Mouse (Mus musculus) heart, embryonic 14.5 days (tissue): Measurements from ENCODE around the gene Nr4a1. TPM values are rescaled to one million over a fixed set of nuclear protein-coding genes. Genes with fewer than 3 reads are reported as not detected.

Experiments
- ATAC-seq: fragments of 200-750 bp; cut with Nextera tagmentation; 2 replicates; pipeline ENCODE4 v1.8.0; 2017; ENCODE audit warnings: low read depth, moderate TSS enrichment; ENCODE audit not compliant: insufficient number of reproducible peaks, insufficient read depth, low FRiP score
- H3K27ac ChIP-seq, 2 experiments: fragments of 200-500 bp in 1 of 2; fragments of 300-500 bp in 1 of 2; sonication (generic) in 1 of 2; replicated peaks in 1 of 2; 2 replicates each; pipeline ENCODE4 v1.5.1; 2012 to 2014; ENCODE audit warnings: low read depth in 2 of 2, low read length in 2 of 2, control low read depth in 1 of 2, mild to moderate bottlenecking in 1 of 2, mixed read lengths in 1 of 2; ENCODE audit not compliant: control insufficient read depth in 1 of 2, insufficient read depth in 1 of 2
- H3K27me3 ChIP-seq: fragments of 300-500 bp; sonication (generic); 2 replicates; pipeline ENCODE4 v1.6.1; 2014; ENCODE audit warnings: mild to moderate bottlenecking, low read length, control low read depth; ENCODE audit not compliant: control insufficient read depth, insufficient read depth
- H3K36me3 ChIP-seq: fragments of 300-500 bp; sonication (generic); 2 replicates; pipeline ENCODE4 v1.6.1; 2014; ENCODE audit warnings: mild to moderate bottlenecking, control low read depth, low read length, mixed read lengths; ENCODE audit not compliant: control insufficient read depth, insufficient read depth
- H3K4me1 ChIP-seq, 2 experiments: fragments of 200-500 bp in 1 of 2; fragments of 300-500 bp in 1 of 2; sonication (generic) in 1 of 2; 2 replicates each; pipeline ENCODE4 v1.6.1; 2012 to 2014; ENCODE audit warnings: low read length in 2 of 2, control low read depth in 1 of 2, mixed read lengths in 1 of 2; ENCODE audit not compliant: control insufficient read depth in 2 of 2, insufficient read depth in 2 of 2
- H3K4me2 ChIP-seq: fragments of 300-500 bp; sonication (generic); 2 replicates; pipeline ENCODE4 v1.6.1; 2014; ENCODE audit warnings: mild to moderate bottlenecking, low read length
- H3K4me3 ChIP-seq, 2 experiments: fragments of 200-500 bp in 1 of 2; fragments of 300-500 bp in 1 of 2; sonication (generic) in 1 of 2; 2 replicates each; pipeline ENCODE4 v1.5.1; 2012 to 2014; ENCODE audit warnings: low read length in 2 of 2, mild to moderate bottlenecking in 2 of 2, control low read depth in 1 of 2, low read depth in 1 of 2, moderate library complexity in 1 of 2; ENCODE audit not compliant: control insufficient read depth in 1 of 2, insufficient read depth in 1 of 2
- H3K9ac ChIP-seq: fragments of 300-500 bp; sonication (generic); 2 replicates; pipeline ENCODE4 v1.6.1; 2014; ENCODE audit warnings: mild to moderate bottlenecking, low read length
- H3K9me3 ChIP-seq: fragments of 300-500 bp; sonication (generic); 2 replicates; pipeline ENCODE4 v1.6.1; 2016; ENCODE audit warnings: low read length, control low read depth; ENCODE audit not compliant: control insufficient read depth
- WGBS: fragments of 180-500 bp; shearing (Covaris S2); extraction: QIAGEN DNeasy Blood & Tissue Kit; methylation state at CpG from one replicate; pipeline ENCODE4 v1.1.7; 2014; 5-methylcytosine and 5-hydroxymethylcytosine counted together
- polyA plus RNA-seq: library from polyadenylated mRNA; unstranded; fragments of >200 nt; fragmentation: Nextera tagmentation; extraction: Ambion mirVana; gene quantifications from 2 replicates; pipeline ENCODE4 v1.2.1, GENCODE M21; 2014

The Nr4a1 gene
- polyA plus RNA-seq, 1 experiment from 2014 or later = 6.6 TPM

DNA sequence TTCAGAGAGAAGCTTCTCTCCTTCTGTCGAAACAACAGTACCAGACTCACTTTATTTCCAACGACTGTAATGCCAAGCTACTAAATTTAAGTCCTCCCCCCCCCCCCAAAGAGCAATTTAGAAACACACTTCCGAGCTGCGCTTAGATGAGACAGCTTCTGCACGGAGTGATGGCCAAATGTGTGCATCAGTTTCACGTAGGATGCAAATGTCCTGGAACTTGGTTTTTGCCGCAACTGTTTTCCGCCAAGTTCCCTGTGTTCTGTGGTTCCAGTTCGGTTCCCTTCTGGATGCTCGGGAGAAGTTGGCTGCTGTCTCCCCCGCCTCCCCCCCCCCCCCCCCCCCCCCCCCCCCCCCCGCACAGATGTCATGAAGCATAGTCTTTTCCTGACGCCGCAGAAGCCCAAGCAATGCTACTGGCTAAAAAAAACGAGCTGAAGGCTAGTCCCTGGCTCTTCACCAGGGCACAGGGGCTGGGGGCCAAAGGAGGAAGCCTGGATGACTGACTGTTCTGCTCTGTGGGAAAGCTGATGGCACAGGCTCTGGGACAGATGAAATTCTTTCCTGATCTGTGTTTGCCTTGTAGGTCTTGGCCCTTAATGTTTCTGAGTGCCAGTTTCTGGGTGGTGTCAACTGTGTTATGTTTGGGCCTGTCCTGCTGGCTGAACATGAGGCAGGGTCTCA lies 57.2 kb downstream of the Nr4a1 start:
- H3K4me3 ChIP-seq = no peak overlapping the region
- no peak overlapping the region for H3K9ac ChIP-seq
- no peaks in the 10 kb centered on the region for H3K36me3 ChIP-seq
- no peak overlapping the region for H3K4me2 ChIP-seq
- no peak overlapping the region for H3K27ac ChIP-seq
- no peak for ATAC-seq
- H3K9me3 ChIP-seq = no peaks in the 10 kb centered on the region
- 52% methylated on average over 14 of the region's 15 CpGs for WGBS
- no peaks in the 10 kb centered on the region for H3K27me3 ChIP-seq
- peaks cover 5% of the 10 kb centered on the region in 2 experiments; a peak in 2 of 4 replicates for H3K4me1 ChIP-seq

DNA sequence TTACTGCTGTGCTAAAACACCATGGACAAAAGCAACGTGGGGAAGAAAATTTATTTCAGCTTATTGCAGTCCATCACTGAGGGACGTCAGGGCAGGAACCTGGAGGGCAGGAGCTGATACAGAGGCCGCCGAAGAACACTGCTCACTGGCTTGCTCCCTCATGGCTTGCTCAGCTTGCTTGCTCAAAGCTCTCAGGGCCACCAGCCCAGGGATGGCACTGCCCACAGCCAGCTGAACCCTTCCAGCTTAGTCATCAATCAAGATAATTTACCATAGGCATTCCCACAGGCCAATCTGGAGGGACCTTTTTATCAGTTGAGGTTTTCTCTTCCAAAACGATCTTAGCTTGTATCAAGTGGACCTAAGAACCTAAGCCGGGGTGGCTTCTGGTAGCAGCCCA lies 57.9 kb downstream of the Nr4a1 start:
- H3K4me3 ChIP-seq = no peak overlapping the region
- 73% methylated on average over 6 of the region's 6 CpGs for WGBS
- no peak overlapping the region for H3K27ac ChIP-seq
- H3K9ac ChIP-seq = no peak overlapping the region
- H3K4me1 ChIP-seq = peaks cover 7 to 8% of the 10 kb centered on the region in 2 experiments; a peak in 2 of 4 replicates
- ATAC-seq = no peak
- H3K36me3 ChIP-seq = no peaks in the 10 kb centered on the region
- no peaks in the 10 kb centered on the region for H3K9me3 ChIP-seq
- no peaks in the 10 kb centered on the region for H3K27me3 ChIP-seq
- no peak overlapping the region for H3K4me2 ChIP-seq

DNA sequence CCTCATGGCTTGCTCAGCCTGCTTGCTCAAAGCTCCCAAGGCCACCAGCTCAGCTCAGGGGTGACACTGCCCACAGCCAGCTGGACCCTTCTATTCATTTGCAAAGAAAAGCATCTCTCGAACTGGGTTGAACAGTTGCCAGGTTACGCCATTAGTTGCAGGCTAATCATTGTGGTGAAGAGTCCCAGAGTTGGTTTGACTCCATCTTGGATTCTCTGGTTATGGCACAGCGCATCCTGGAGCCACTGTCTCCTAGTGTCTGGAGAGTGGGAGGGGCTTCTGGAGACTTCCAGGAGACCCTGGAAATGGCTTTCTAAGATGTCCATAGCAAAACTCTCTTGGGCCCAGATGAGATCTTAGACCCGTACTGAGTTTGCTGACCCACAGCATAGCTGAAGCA lies 61.3 kb downstream of the Nr4a1 start:
- Histone ChIP-seq H3K4me2 (no peak overlapping the region), H3K27ac (no peak overlapping the region), H3K9me3 (no peaks in the 10 kb centered on the region), H3K9ac (no peak overlapping the region), H3K27me3 (no peaks in the 10 kb centered on the region), H3K4me3 (no peak overlapping the region), H3K4me1 (peaks cover 10 to 14% of the 10 kb centered on the region in 2 experiments), H3K36me3 (no peaks in the 10 kb centered on the region)
- no peak for ATAC-seq
- WGBS = 82% methylated on average over 4 of the region's 4 CpGs

DNA sequence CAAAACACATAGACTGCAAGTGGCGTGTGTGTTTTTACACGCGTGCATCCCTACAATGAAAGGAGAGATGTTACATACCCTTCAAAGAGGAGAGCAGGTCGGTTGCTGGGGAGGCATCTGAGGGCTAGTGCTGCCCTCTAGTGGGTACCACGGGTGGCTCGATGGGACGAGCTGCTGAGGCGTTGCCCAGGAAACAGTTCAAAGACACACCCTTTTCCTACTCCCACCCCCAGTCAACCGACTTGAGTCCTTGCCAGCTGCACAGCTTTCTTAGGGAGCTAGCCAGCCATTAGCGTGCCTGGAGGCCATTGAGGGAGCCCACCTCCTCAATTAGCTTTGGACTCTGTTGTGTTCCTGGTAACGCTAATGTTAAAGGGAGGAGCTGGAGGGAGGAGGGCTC lies 61.8 kb downstream of the Nr4a1 start:
- H3K4me2 ChIP-seq = peak overlapping the region; percentile 61

DNA sequence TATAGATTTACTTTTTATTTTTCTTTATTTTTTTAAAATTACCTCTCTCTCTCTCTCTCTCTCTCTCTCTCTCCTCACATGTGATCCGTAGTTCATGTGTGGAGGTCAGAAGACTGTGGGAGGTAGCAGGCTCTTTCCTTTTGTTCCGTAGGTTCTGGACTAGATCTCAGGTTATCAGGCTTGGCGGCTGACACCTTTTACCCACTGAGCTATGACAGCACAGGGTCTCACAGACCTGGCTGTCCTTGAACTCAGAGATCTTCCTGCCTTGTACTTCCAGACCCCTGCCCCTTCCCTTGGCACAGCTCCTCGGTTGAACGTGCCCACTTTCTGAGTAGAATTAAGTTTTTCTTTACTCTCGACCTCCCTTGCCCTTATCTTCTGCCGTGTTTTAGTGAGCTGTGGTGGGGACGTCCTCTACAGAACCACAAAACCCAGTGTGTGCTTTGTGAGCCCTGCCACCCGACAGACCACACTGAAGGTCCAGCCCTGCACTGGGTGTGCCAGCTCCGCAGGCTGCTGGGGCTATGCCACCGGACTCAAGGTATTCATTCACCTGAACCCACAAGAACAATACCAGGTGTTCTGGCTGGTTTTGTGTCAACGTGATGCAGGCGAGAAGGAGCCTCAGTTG lies 62.3 kb downstream of the Nr4a1 start:
- H3K4me2 ChIP-seq = peak overlapping the region; percentile 61
- no peaks in the 10 kb centered on the region for H3K9me3 ChIP-seq
- no peaks in the 10 kb centered on the region for H3K27me3 ChIP-seq
- no peaks in the 10 kb centered on the region for H3K36me3 ChIP-seq
- 49% methylated on average over 13 of the region's 13 CpGs for WGBS
- H3K9ac ChIP-seq = no peak overlapping the region; the same call in 1 of the 2 replicates
- H3K4me3 ChIP-seq = peak overlapping the region in 1 of 2 experiments; percentile 33; a peak in 3 of 4 replicates
- peak overlapping the region; percentile 30 to 36; a peak in 2 of 4 replicates for H3K27ac ChIP-seq
- ATAC-seq = no peak
- H3K4me1 ChIP-seq = peaks cover 12 to 21% of the 10 kb centered on the region in 2 experiments

More for the DNA sequence above, 61.8 kb downstream of the Nr4a1 start:
- no peaks in the 10 kb centered on the region for H3K27me3 ChIP-seq
- no peaks in the 10 kb centered on the region for H3K9me3 ChIP-seq
- H3K4me1 ChIP-seq = peaks cover 12 to 17% of the 10 kb centered on the region in 2 experiments
- peak; percentile 54 for ATAC-seq
- WGBS = 3% methylated on average over 11 of the region's 11 CpGs
- H3K27ac ChIP-seq = no peak overlapping the region
- peak overlapping the region; percentile 33 to 41 for H3K4me3 ChIP-seq
- H3K36me3 ChIP-seq = no peaks in the 10 kb centered on the region
- H3K9ac ChIP-seq = no peak overlapping the region

DNA sequence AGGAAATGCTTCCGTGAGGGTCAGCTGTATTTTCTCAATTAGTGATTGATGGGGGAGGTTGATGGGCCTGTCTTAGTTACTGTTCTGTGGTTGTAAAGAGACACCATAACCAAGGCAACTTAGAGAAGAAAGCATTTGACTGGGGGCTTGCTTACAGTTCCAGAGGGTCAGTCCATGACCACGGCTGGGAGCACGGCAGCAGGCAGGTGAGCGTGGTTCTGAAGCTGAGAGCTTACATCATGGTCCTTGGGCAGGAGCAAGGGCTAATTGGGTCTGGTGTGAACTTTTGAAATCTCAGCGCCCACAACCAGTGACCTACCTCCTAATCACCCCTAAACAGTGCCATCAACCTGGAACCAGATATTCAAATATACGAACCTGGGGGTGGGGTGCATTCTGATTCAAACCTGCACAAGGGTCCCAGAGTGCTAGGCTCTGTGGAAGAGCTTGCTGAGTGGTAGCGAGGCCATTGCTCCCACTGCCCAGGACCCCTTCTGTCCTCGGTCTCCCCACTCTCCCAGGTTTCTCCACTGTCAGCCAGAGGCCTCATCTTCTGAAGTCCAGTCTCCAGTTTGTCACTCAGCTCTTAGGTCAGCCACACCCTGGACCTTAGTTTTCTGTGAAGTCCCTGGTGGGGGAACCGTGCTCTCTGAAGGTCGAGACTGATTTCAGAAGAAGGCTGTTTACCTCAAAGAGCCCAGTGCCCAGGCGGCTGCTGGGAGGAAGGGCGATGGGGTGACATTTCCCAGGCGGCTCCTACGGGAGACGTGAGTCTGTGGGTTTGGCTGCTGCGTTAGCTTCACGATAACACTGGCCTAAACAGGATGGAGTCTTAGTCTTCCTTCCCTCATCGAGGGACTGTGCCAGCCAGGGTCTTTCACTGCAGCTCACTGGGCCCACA lies 63.1 kb downstream of the Nr4a1 start:
- no peak for ATAC-seq
- peak overlapping the region in 1 of 2 experiments; percentile 30; a peak in 2 of 4 replicates for H3K27ac ChIP-seq
- no peak overlapping the region for H3K4me3 ChIP-seq
- peaks cover 12 to 22% of the 10 kb centered on the region in 2 experiments for H3K4me1 ChIP-seq
- WGBS = 46% methylated on average over 18 of the region's 18 CpGs
- H3K9ac ChIP-seq = no peak overlapping the region
- H3K27me3 ChIP-seq = no peaks in the 10 kb centered on the region
- peak overlapping the region; percentile 61; the same call in 1 of the 2 replicates for H3K4me2 ChIP-seq
- H3K9me3 ChIP-seq = no peaks in the 10 kb centered on the region
- H3K36me3 ChIP-seq = no peaks in the 10 kb centered on the region

DNA sequence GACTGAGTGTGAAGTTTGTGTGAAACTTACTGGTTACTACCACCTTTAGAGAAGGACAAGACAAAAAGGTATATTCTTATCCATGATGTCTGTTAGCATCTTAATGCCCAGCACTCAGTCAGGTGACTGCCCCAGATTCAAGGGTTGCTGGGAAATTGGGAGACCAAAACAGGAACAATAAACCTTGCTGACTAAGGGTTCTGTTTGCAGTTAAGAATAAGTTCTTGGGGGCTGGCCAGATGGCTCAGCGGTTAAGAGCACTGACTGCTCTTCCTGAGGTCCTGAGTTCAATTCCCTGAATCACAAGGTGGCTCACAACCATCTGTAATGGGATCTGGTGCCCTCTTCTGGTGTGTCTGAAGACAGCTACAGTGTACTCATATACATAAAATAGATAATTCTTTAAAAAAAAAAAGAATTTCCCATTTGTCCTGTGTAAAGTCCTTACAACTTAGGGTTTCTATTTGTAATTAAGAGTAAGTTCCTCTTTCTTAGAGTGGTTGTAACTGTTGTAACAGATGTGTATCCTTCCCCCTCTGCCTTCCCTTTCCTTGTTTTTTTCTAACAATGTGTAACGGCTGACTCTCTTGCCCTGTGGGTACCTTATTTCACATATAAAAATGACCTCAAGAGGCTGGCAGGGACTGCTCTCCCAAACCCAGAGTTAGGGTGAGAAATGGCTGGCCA lies 63.9 kb downstream of the Nr4a1 start:
- Histone ChIP-seq H3K9ac (no peak overlapping the region), H3K27ac (peak overlapping the region in 1 of 2 experiments; percentile 30; a peak in 1 of 4 replicates), H3K4me3 (no peak overlapping the region), H3K9me3 (no peaks in the 10 kb centered on the region), H3K36me3 (no peaks in the 10 kb centered on the region), H3K27me3 (no peaks in the 10 kb centered on the region), H3K4me2 (no peak overlapping the region), H3K4me1 (peaks cover 12 to 22% of the 10 kb centered on the region in 2 experiments)
- no peak for ATAC-seq
- 80% methylated on average over 2 of the region's 2 CpGs for WGBS
